13 mouse cellular contexts compared by ENCODE assay signal in the genomic region with DNA sequence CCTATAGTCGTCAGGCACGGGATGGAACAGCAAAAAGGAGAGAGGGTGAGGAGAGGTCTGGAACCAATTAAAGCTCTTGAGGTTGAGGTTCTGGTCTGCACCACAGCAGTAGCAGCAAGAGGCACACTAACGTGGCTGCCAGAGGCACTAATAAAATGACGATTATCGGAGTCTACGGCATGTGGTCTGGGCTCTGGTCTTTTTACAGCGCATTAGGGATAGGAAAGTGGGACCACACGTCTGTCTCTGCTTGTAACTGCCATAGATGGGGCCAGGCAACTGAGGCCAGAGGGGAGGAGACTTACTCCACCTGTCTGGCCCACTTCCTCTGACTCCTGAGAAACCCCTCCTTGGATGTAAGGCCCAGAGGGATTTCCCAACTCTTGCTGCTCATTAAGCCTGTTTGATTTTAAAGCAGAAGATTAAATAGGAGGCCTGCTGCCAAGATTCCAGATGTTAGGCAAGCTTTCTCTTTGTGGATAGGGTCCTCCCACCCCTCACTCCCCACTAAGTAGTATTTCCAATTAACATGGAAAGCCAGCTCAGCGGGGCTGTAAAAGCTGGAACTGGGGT.
DNase-seq lines count a peak whose midpoint lies in the region; ATAC-seq and TF ChIP-seq lines count a peak whose summit lies in the region.
"Had no signal": no experiment of that assay in that cellular context is flagged by ENCODE, and none has a peak within 500 bp of the region (broad histone marks: within the 10 kb centered on the region; RNA-seq: fewer than 3 reads in every experiment).

No protein-coding gene starts in this region.

- no peaks in the 10 kb centered on the region for H3K27me3 ChIP-seq in kidney, postnatal 0 days (ENCODE audit: insufficient read depth, low read length)
- no peaks in the 10 kb centered on the region for H3K27me3 ChIP-seq in kidney, adult 2 months (replicated peaks; ENCODE audit: control insufficient read depth, insufficient read depth, low read length)
- H3K27me3 ChIP-seq: CH12.LX; liver, embryonic 13.5 days had no signal

- H3K36me3 ChIP-seq in kidney, postnatal 0 days (ENCODE audit: insufficient read depth, low read length), result no peaks in the 10 kb centered on the region
- no peaks in the 10 kb centered on the region for H3K36me3 ChIP-seq in kidney, adult 2 months (ENCODE audit: control insufficient read depth, insufficient read depth, low read length)
- H3K36me3 ChIP-seq: liver, embryonic 13.5 days had no signal

- 63% methylated on average over 9 of the region's 9 CpGs for WGBS in kidney, postnatal 0 days
- 85% methylated on average over 9 of the region's 9 CpGs for WGBS in kidney, adult 2 months

- H3K27ac ChIP-seq in kidney, postnatal 0 days, result no peak overlapping the region
- H3K27ac ChIP-seq in kidney, adult 2 months (ENCODE audit: insufficient read depth, low read depth, low read length), result no peak overlapping the region
- H3K27ac ChIP-seq: hindbrain, embryonic 14.5 days; left cerebral cortex, adult 2 months; liver, embryonic 13.5 days had no signal

- TF ChIP-seq POLR2A in kidney, adult 2 months (IDR thresholded peaks at IDR 0.05; ENCODE audit: low read depth, low read length), result no peak

- H3K4me1 ChIP-seq in kidney, postnatal 0 days (replicated peaks; ENCODE audit: insufficient read depth, low read length), result peaks cover 9% of the 10 kb centered on the region; the same call in 1 of the 2 replicates
- H3K4me1 ChIP-seq in kidney, adult 2 months (ENCODE audit: control insufficient read depth, insufficient read depth, low read length), result no peaks in the 10 kb centered on the region
- H3K4me1 ChIP-seq: liver, embryonic 13.5 days had no signal

- no peak overlapping the region for H3K4me3 ChIP-seq in kidney, postnatal 0 days (replicated peaks; ENCODE audit: low read depth, low read length)
- no peak overlapping the region for H3K4me3 ChIP-seq in kidney, adult 2 months (ENCODE audit: insufficient read depth, low read depth, low read length)
- H3K4me3 ChIP-seq: left cerebral cortex, adult 2 months; liver, embryonic 13.5 days had no signal

- ATAC-seq in kidney, postnatal 0 days (replicated peaks; ENCODE audit: low FRiP score, low read depth), result no peak

- DNase-seq in kidney, postnatal 0 days (ENCODE audit: low spot score), result peak; percentile 63
- DNase-seq in kidney, adult 2 months, result no peak
- peak; percentile 47 for DNase-seq in retina, postnatal 1 day
- no peak for DNase-seq in retina, embryonic 14.5 days (ENCODE audit: low spot score)
- DNase-seq in hindlimb bud, embryonic 11.5 days (ENCODE audit: extremely low spot score, low read depth, low spot score), result peak; percentile 76
- DNase-seq in testis, postnatal 10 days (ENCODE audit: low spot score), result no peak
- DNase-seq in frontal cortex, postnatal 10 days (ENCODE audit: low spot score in 2 of 2), result no peak
- DNase-seq: adrenal gland, adult 2 months; cerebellum, postnatal 36 days; liver, embryonic 13.5 days had no signal

- no peak for TF ChIP-seq CTCF in kidney, postnatal 0 days (IDR thresholded peaks at IDR 0.05; ENCODE audit: low read depth)
- TF ChIP-seq CTCF in kidney, adult 2 months (conservative IDR thresholded peaks at IDR 0.05; ENCODE audit: insufficient read depth, insufficient read length, low read depth, low read length), result no peak

- no peak overlapping the region for H3K9ac ChIP-seq in kidney, postnatal 0 days (ENCODE audit: low read depth, low read length)
- H3K9ac ChIP-seq: hindbrain, embryonic 14.5 days; liver, embryonic 13.5 days had no signal

- H3K4me2 ChIP-seq in kidney, postnatal 0 days (ENCODE audit: low read length), result no peak overlapping the region
- H3K4me2 ChIP-seq: hindbrain, embryonic 14.5 days; liver, embryonic 13.5 days had no signal

- H3K9me3 ChIP-seq in kidney, postnatal 0 days (replicated peaks; ENCODE audit: low read length), result no peaks in the 10 kb centered on the region
- H3K9me3 ChIP-seq: liver, embryonic 13.5 days had no signal

Comparison
In these comparisons a context has a peak if more than half of its experiments do, and no peak if none do; other contexts are left out.
1. DNase-seq: peak in kidney, postnatal 0 days (single experiment), retina, postnatal 1 day (single experiment) and hindlimb bud, embryonic 11.5 days (single experiment); none in kidney, adult 2 months (single experiment), retina, embryonic 14.5 days (single experiment), testis, postnatal 10 days (single experiment) and frontal cortex, postnatal 10 days (0 of 2).